Mouse (Mus musculus): ENCODE data around the gene Wfdc13.

DNA sequence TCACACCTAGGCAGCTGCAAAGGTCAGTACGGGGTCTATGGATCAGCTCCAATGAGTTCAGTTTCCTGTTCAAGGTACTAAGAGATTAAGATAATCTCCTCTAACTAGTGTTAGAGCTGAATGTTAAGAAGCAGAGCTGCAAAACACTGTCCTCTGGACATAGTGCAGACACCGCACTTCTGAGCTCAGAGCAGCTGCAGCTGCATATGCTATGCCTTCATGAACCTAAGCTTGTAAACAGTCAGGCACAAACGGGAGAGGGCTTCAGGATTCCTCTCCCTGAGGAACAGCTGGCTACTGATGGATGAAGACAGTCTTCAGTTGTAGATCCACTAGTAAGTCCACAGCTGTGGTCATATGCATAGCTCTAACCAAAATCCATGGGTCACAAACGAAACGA lies 16.1 kb downstream of the Wfdc13 start:
- TF ChIP-seq POLR2A (IDR thresholded peaks at IDR 0.05; ENCODE audit: insufficient read depth, low read depth, low read length) (no peak), CTCF (IDR thresholded peaks at IDR 0.05; ENCODE audit: insufficient read depth, low read depth, low read length) (no peak)
